Mouse (Mus musculus) embryo, embryonic 11.5 days (tissue): Measurements from ENCODE around the gene Arsa.
A peak's percentile ranks its signal among the peaks of the same experiment; 100 is the strongest.
"Not testable (repeated sequence)": the region's sequence is repeated elsewhere in the genome, so short reads cannot be mapped to it uniquely, and the experiment has no call there.

Source experiments
- DNase-seq: peaks from one replicate; pipeline ENCODE4 v3.0.0-alpha.2; 2012; ENCODE audit warnings: low read depth, low spot score

Arsa gene

DNA sequence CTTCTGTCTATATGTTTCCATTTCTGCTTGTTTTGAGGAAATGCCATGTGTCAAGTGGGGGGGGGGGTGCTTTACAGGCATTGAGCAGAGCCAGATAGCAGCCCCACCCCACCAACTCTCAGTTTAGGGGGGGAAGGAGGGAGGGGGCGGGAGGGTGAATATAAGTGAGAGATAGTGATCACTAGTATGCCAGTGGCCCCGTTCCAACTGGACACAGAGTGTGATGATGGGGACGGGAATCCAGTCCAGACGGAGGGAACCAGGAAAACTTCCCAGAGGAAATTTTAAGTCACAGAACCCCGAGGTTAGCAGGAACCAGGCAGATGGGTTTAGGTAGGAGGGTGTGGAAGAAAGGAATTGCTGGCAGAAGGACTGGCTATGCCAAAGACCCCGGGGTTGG, 21.6 kb downstream of the Arsa start:
- DNase-seq = no peak

DNA sequence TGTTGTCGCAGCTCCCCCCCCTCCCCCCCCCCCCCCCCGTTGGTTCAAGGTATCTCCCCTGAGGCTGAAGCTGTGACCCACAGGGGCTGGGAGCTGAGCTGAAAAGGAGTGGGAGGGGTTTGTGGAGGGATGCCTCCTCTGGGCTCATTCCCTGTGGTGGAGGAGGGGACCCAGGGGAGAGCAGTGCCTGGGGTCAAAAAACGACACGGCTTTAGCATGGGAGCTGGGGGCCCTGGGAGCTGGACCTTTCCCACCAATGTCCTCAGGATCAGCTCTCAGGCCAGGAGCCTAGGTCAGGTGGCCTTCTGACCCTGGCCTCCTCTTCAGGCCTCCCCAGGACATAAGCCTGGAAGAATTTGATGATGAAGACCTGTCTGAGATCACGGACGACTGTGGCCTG, 22.4 kb downstream of the Arsa start:
- no peak for DNase-seq

DNA sequence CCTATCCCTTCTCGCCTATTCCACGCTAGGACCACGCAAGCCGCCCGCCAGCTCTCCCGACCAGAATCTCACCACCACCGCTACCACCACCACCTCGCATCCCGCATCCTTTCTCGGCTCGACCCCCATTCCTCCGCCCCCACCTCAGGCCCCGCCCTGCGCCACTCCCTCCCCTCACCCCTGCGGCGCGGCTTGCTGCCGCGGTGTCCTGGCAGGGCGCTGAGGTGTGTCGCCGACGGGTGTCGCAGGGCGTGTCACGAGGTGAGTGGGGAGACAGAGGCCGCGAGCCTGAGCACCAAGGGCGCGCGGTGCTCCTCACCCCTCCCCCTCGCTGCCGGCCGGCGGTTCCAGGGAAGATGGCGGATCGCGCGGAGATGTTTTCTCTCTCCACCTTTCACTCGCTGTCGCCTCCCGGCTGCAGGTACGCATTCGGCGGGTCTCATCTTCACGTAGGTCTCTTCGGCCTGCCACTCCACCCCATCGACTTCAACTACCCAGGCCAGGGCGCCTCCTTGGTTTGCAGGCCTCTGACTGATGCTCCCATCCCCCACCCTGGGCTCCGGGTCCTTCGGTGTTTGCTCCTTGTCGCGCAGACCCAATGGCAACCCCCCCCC, 23.3 kb downstream of the Arsa start, which contains the start of gene Mapk8ip2:
Mapk8ip2 (plus strand) TSS at position 49 of the 614 bp plus-strand sequence.
- DNase-seq = no peak

DNA sequence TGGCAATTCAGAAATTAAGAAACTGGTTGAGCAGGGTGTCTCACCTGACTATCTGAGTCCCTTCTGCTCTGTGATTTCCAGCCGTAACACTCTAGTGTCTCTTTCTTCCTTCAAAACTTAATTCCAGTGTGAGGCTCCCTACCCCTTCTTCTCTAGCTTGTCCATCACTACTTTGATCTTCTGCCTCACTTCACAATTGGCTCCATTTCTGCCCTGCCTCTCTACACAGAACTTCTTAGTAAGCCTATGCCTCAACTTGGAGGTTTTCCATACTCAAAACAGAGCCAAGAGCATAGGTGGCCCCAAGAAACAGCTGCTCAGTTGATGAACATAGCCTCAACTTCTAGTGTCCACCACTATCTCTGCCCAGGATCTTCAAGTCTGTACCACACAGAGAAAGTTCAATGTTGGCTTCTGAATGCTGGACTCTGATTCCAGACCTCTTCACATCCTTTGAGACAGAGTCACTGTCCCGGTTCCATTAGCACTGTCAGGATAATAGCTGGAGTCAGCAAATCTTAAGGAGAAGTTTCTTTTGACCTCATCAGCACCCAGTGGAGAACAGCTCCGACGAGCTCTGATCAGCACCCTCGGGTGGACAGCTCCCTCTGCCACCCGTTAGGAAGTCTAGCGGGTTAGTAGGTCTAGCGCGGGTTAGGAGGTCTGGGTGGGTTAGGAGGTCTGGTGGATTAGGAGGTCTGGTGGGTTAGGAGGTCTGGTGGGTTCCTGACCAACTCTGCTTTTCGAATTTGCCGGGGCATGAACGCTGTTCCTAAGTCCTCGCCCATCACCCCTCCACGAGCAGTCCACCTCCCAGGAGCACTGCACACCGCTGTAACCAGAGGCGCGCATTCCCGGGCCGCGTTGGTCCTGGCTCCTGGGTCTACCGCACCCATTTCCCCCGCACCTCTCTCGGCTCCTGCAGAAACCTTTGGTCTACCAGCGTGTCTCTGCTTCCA, 24.0 kb downstream of the Arsa start:
- DNase-seq = no peak

DNA sequence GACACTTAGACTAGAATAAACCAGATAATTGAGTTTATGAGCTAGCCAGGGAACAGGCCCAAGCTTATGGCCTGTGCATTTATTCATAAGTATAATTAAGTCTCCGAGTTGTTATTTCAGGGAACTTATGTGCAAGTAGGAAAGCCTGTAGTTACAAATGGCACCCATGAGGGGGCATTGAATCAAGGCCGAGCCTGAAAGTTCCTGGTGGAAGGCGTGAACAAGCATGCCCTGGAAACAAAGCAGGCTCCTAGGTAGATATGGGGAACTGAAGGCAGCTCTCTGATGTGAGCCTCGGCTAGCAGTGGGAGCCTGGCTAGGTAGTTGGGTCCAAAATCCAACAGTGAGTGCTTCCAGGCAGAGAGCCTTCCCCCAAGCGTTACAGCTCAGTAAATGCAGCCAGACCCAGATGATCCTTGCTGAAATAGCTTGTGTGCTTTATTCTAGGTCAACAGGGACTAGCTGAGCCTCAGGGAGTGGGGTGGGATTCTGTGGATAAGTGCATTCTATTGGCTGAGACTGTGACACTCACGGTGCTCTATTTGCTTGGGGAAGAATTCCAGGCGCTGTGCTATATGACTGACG, 34.6 kb downstream of the Arsa start:
- DNase-seq = no peak

DNA sequence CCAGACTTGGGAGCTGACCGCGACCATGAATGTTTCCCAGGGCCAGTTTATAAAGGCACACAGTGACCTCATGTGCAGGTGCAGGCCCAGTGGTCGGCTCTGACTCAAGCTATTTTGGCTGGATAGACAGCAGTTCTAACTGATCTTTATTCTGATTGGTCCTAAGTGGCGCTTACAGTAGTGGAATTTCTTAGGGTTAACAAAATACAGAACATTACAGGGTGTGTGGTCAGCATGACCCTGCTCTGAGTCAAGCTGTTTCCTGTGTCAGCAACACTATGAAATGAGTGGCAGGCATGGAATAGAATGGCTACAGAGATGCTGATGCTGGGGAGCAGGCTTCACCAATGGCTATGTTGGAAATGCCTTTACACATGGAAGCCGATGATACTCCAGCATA, 41.3 kb downstream of the Arsa start:
- no peak for DNase-seq

DNA sequence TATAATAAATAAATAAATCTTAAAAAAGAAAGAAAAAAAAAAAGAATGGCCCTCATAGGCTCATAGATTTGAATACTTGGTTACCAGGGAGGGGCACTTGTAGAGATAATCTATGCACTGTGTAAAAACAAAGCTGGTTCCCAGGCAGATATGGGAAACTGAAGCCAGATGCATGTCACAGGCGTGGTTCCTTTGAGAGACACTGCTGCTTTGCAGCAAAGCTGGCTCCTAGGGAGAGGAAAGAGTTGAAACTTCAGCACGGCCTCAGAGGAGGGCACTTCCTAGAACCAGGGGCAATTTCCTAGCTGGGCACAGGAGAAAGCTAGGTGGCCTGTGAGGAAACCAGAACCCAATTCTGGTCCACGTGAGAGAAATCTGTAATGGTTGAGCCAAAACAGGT, 43.1 kb downstream of the Arsa start:
- DNase-seq = no peak

DNA sequence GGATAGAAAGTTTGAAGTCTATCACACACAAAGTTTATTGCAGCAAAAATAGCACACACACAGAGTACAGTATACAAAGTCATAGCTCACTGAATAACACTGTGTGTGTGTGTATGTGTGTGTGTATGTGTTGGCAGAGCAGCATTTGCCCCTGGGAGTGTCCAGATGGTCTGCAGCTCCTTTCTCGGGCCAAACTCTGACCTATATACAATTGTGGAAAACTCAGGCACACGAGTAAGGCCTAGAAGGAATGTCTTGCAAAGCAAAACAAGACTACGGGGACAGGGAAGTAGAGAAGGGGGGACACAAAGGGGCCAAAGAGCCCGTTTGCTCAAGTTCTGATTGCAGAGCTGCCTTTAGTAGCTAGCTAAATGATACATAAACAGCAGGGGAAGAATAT, 44.3 kb downstream of the Arsa start:
- DNase-seq = no peak

DNA sequence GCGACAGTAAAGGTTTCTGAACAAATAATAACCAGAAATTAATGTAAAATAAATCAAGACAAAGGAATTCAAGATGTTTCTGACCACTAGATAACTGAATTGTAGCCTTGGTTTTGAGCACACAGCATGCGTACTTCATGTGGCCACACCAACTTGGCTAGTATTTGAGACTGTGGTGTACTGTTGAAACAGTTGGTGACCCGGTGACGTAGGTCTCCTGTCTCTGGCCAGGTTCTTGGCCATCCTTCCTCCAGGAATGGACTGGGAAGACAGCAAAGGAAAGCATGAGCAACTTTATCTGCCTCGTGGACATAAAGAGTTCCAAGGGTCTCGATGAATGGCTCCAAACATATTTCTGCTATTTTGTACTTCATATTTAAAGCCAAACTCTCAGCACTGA, 45.4 kb downstream of the Arsa start:
- no peak for DNase-seq

DNA sequence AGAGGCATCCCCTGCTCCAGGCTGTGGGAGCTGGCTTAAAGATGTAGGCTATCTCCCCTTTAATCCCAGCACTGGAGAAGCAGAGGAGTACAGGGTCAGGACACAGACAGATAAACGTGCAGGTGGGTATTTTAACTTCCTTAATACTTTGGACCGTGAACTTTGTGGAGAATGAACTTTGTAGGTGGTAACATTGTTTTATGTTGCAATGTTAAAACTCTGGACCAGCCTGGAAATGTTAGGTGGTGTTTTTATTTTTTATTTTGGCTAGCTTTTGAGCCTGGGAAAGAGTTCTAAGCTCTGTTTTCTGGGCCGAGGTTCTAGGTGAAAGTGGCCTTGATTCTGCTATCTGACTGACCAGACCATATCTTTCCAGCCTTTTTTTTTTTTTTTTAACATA, 46.0 kb downstream of the Arsa start:
- DNase-seq = no peak

DNA sequence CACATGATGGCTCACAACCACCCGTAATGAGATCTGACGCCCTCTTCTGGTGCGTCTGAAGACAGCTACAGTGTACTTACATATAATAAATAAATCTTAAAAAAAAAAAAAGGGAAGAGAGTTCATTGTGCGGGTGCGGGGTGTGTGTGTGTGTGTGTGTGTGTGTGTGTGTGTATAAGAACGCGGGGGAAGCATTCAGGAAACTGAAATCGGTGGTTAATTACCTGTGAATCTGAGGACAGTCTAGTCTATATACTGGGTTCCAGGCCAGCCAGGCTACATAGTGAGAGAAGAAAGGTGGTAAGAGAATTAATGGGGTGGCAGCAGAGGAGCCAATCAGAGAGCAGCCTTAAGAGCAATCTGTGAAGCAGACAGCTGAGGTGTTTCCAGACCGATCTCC, 46.5 kb downstream of the Arsa start:
- DNase-seq = not testable (repeated sequence)

DNA sequence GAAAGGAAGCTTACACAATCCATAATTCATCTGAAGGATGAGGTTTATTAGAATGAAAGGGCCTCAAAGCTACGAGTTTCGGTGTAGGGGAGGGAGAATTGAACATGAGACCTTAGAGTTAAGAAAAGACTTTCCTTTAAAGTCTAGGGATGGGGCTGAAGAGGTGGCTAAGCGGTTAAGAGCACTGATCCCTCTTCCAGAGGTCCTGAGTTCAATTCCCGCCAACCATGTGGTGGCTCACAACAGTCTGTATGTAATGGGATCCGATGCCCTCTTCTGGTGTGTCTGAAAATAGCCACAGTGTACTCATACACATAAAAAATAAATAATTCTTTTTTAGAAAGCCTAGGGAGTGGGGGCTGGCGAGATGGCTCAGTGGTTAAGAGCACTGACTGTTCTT, 46.9 kb downstream of the Arsa start:
- DNase-seq = no peak

DNA sequence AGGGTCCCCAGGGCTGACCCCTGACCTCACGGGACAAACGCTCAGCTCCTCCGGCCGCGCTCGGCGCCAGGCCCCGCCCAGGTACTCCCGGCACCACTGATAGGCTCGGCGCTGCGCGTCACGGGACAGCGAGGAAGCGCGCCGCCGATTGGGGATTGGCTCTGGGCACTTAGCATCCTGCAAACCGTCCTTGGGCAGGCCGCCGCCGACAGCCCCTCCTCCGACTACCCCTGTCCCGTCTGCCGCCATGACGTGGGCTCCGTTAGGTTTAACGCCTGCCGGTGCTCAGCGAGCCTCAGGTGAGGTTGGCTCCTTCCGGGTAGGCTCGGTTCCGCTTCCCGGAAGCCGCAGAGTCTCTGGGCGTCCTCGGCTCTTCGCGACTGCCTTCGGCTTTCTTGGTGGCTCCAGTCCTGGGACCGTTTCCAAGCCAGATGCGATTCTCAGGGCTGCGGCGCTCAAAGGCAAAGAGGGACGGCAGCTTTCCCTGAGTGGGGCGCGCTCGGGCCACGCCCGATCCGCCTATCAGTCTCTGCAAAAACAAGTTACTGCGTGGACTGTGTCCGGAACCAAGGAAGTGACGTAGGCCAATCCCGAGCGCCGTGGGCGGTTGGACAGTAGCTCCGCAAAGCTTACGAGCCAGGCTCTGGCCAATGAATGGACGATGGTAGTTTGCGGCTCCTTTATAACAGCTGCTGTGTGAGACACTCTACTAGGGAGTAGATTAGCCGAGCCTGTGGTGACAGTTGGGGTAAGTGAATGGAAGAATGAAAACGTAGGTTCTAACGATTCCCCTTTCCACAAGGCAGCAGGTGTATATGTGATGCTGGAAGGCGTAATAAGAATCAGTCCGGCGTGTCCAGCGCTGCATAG, 47.6 kb downstream of the Arsa start, which contains the start of the genes C730034F03Rik, Gm44502 and Chkb:
C730034F03Rik (plus strand) TSS at position 238 of the 870 bp plus-strand sequence.
Gm44502 (minus strand) TSS at position 345 of the 870 bp plus-strand sequence.
Chkb (minus strand) TSS at position 557 of the 870 bp plus-strand sequence.
- DNase-seq = peak; percentile 84

DNA sequence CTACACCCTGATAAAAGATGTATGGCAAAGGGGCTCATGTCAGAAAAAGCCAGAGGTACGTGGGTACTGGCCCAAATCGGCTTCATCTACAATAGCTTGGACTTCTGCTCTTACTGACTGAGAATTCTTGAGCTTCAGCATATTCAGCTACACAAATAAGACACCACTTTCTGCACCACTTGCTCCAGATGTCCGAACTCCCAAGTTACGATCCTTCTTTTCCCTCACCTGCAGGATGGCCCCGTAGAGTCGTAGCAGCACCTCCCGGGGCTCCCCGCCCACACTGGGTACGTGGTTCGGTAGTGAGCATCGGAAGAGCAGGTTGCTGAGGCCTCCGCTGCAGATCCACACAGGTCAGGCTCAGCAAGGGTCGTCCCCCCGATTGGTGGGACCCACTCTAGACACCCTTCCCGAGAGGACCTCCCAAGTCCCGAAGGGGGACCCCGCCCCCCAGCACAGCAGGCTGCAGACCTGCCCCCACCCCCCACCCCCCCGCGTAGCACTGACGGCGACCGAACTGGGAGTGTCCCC, 48.3 kb downstream of the Arsa start:
- DNase-seq = no peak

DNA sequence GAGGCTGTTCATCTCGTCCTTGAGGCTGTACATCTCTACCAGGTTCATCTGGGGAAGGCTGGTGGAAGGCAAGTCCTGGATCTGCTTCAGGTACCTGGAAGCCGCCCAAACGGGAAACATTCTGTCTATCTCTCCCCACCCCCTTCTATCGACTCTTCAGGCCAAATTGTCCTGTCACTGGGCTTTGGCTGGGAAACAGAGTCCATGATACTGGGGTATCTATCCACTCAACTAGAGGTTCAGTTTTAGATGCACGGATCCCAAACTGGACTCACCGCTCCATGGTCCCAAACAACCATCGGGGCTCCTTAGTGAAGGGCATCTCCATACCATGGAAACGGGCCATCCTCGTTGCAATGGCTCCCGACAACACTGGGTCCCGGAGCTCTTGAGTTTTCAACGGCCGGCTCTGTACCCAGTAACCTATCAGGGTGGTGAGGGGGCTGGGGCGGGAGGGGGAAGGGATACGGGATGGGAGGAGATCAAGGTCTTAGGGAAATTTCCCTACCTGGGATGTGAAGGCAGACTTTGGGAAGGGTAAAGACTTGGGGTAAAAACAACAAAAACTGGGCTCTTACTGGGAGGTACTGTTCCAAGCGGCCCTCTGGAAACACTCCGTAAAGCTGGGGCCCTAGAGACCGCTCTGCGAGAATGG, 49.0 kb downstream of the Arsa start:
- no peak for DNase-seq

DNA sequence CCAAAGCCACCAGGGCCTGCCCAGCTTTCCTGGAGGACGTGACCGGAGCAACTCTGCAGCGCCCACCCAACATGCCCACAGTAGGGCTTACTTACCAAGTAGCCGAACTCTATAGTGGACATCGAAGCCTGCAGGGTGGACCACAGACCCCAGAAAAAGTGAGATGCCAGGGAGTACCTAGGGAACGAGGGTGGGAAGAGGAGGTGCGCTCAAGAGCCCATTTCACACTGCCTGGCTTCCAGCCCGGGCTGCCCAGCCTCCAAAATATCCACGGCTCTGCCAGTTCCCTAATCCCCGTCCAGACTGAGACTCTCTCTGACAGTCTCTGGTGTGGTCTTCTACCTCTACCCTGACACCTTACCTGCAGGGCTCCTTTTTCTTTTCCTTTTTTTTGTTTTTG, 50.5 kb downstream of the Arsa start:
- DNase-seq = no peak

DNA sequence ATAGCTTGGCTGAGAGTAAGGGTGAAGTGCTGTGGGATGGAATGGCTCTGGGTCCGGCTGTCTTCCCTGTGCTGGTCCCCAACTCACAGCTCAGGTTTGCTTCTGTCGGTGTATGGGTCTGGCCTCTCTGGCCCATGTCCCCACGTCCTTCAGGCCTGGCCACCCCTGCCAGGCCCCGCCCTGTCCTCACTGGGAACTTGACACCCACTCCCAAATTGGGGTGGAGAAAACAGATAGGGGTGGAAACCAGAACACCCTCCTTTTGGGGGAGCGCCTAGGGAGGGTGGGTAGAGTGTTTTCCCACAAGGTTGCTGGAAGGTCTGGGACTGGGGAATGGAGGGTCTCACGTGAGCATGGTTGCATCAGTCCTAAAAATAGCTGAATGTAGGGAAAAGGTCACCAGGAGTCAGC, 51.5 kb downstream of the Arsa start, which contains the start of gene Cpt1b:
Cpt1b (minus strand) TSS at position 153 of the 411 bp plus-strand sequence.
- no peak for DNase-seq

DNA sequence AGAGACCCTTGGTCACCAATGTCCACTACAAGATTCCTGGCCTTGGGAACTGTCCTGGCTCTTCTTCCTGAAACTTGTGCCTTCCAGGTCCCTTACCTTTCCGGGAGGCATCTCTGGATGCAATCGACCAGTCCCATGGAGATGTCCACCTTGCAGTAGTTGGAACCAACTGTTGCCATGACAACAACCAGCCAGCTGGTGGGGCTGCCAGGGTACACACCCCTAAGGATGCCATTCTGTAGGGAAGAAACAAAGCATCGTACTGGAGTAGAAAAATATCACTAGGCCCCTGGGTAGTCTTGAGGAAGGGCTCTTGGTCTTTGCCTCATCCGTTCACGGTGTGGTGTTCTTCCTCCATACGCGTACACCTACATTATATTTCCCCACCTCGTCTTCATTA, 52.6 kb downstream of the Arsa start:
- DNase-seq = no peak
